8 mouse cellular contexts compared by ENCODE assay signal in genomic region chr6:136804705-136805408, GRCm38 (mm10). TPM values are rescaled to one million over a fixed set of nuclear protein-coding genes. Genes with fewer than 3 reads are reported as not detected.
A peak's percentile ranks its signal among the peaks of the same experiment; 100 is the strongest.
DNase-seq lines count a peak whose midpoint lies in the region; ATAC-seq and TF ChIP-seq lines count a peak whose summit lies in the region.

No protein-coding gene starts in this region.

- no peak for DNase-seq in kidney, postnatal 0 days (ENCODE audit: low spot score)
- no peak for DNase-seq in kidney, postnatal 10 days
- no peak for DNase-seq in hindbrain, embryonic 14.5 days (ENCODE audit: low spot score)
- DNase-seq in adrenal gland, postnatal 4 days (ENCODE audit: low spot score in 2 of 2) = no peak
- no peak for DNase-seq in gastrocnemius, postnatal 10 days
- DNase-seq in urinary bladder, postnatal 14 days (ENCODE audit: low spot score) = no peak

- TF ChIP-seq POLR2A in bone marrow macrophage, adult 2 months (IDR thresholded peaks at IDR 0.05; ENCODE audit: borderline replicate concordance, low read depth, low read length) = no peak

- peaks cover 7% of the 10 kb centered on the region for H3K4me1 ChIP-seq in kidney, postnatal 0 days (replicated peaks; ENCODE audit: insufficient read depth, low read length)
- H3K4me1 ChIP-seq in bone marrow macrophage, adult 2 months (ENCODE audit: control insufficient read depth, insufficient read depth, low read length) = peaks cover 18% of the 10 kb centered on the region
- peaks cover 25% of the 10 kb centered on the region for H3K4me1 ChIP-seq in hindbrain, embryonic 14.5 days (replicated peaks; ENCODE audit: control insufficient read depth, insufficient read depth, low read length)
- peaks cover 39% of the 10 kb centered on the region for H3K4me1 ChIP-seq in midbrain, embryonic 15.5 days

- H3K9me3 ChIP-seq in kidney, postnatal 0 days (replicated peaks; ENCODE audit: low read length) = no peaks in the 10 kb centered on the region
- no peaks in the 10 kb centered on the region for H3K9me3 ChIP-seq in hindbrain, embryonic 14.5 days (ENCODE audit: control insufficient read depth, low read length)
- no peaks in the 10 kb centered on the region for H3K9me3 ChIP-seq in midbrain, embryonic 15.5 days

- no peaks in the 10 kb centered on the region for H3K36me3 ChIP-seq in kidney, postnatal 0 days (ENCODE audit: insufficient read depth, low read length)
- no peaks in the 10 kb centered on the region for H3K36me3 ChIP-seq in hindbrain, embryonic 14.5 days (replicated peaks; ENCODE audit: control insufficient read depth, insufficient read depth)
- H3K36me3 ChIP-seq in midbrain, embryonic 15.5 days (replicated peaks) = no peaks in the 10 kb centered on the region

- no peak for ATAC-seq in kidney, postnatal 0 days (replicated peaks; ENCODE audit: low FRiP score, low read depth)
- no peak for ATAC-seq in hindbrain, embryonic 14.5 days (ENCODE audit: low FRiP score)
- ATAC-seq in midbrain, embryonic 15.5 days (replicated peaks) = no peak

- H3K27ac ChIP-seq in kidney, postnatal 0 days = peak overlapping the region; percentile 98
- H3K27ac ChIP-seq in bone marrow macrophage, adult 2 months (ENCODE audit: insufficient read depth, low read depth, low read length) = peak overlapping the region; percentile 87
- peak overlapping the region; percentile 100 for H3K27ac ChIP-seq in hindbrain, embryonic 14.5 days
- H3K27ac ChIP-seq in midbrain, embryonic 15.5 days = peak overlapping the region; percentile 100

- H3K4me3 ChIP-seq in kidney, postnatal 0 days (replicated peaks; ENCODE audit: low read depth, low read length) = peak overlapping the region; percentile 64
- peak overlapping the region; percentile 45 for H3K4me3 ChIP-seq in bone marrow macrophage, adult 2 months (ENCODE audit: insufficient read depth, low read length)
- H3K4me3 ChIP-seq in hindbrain, embryonic 14.5 days (replicated peaks; ENCODE audit: low read length) = peak overlapping the region; percentile 75
- H3K4me3 ChIP-seq in midbrain, embryonic 15.5 days = peak overlapping the region; percentile 85

- H3K4me2 ChIP-seq in kidney, postnatal 0 days (ENCODE audit: low read length) = peak overlapping the region; percentile 70
- peak overlapping the region; percentile 72 for H3K4me2 ChIP-seq in hindbrain, embryonic 14.5 days (replicated peaks)
- peak overlapping the region; percentile 85 for H3K4me2 ChIP-seq in midbrain, embryonic 15.5 days

- 24% methylated on average over 9 of the region's 9 CpGs for WGBS in kidney, postnatal 0 days
- 34% methylated on average over 9 of the region's 9 CpGs for WGBS in hindbrain, embryonic 14.5 days
- 36% methylated on average over 9 of the region's 9 CpGs for WGBS in midbrain, embryonic 15.5 days

- H3K27me3 ChIP-seq in kidney, postnatal 0 days (ENCODE audit: insufficient read depth, low read length) = no peaks in the 10 kb centered on the region
- H3K27me3 ChIP-seq in hindbrain, embryonic 14.5 days (ENCODE audit: control insufficient read depth, insufficient read depth, low read length) = no peaks in the 10 kb centered on the region
- H3K27me3 ChIP-seq in midbrain, embryonic 15.5 days (replicated peaks) = no peaks in the 10 kb centered on the region

- peak overlapping the region; percentile 45; the same call in 1 of the 2 replicates for H3K9ac ChIP-seq in kidney, postnatal 0 days (ENCODE audit: low read depth, low read length)
- peak overlapping the region; percentile 87 for H3K9ac ChIP-seq in hindbrain, embryonic 14.5 days
- no peak overlapping the region; the same call in 1 of the 2 replicates for H3K9ac ChIP-seq in midbrain, embryonic 15.5 days

- no peak for TF ChIP-seq CTCF in kidney, postnatal 0 days (IDR thresholded peaks at IDR 0.05; ENCODE audit: low read depth)
- no peak for TF ChIP-seq CTCF in bone marrow macrophage, adult 2 months (IDR thresholded peaks at IDR 0.05; ENCODE audit: low read depth, low read length)

RNA-seq across cellular contexts. Expression of gene Hist4h4, which starts 0.6 kb away (rescaled TPM):
- polyA plus RNA-seq in kidney, postnatal 0 days (2015; fragmentation: Nextera tagmentation; extraction: Ambion mirVana) = 0.64 and 0.88 TPM in 2 replicates
- polyA plus RNA-seq in bone marrow macrophage, adult 2 months (2012; ENCODE audit: insufficient read depth, insufficient read length, missing spikeins) = 0.51 and 0.56 TPM in 2 replicates
- polyA plus RNA-seq in hindbrain, embryonic 14.5 days (2014; fragmentation: Nextera tagmentation; extraction: Ambion mirVana) = 0.43 and 0.78 TPM in 2 replicates
- 0.77 and 0.87 TPM in 2 replicates for polyA plus RNA-seq in midbrain, embryonic 15.5 days (2015; fragmentation: Nextera tagmentation; extraction: Ambion mirVana)
- total RNA-seq in adrenal gland, postnatal 4 days (2021) = 10 to 100 TPM; 48.0 to 48.6 TPM
- total RNA-seq in gastrocnemius, postnatal 10 days (2021) = 10 to 100 TPM; 19.9 to 21.8 TPM

RNA-seq across cellular contexts. Expression of gene H2afj, which starts 3.2 kb away (rescaled TPM):
- 168 and 180 TPM in 2 replicates for polyA plus RNA-seq in kidney, postnatal 0 days (2015; fragmentation: Nextera tagmentation; extraction: Ambion mirVana)
- 58.1 and 78.1 TPM in 2 replicates for polyA plus RNA-seq in bone marrow macrophage, adult 2 months (2012; ENCODE audit: insufficient read depth, insufficient read length, missing spikeins)
- polyA plus RNA-seq in hindbrain, embryonic 14.5 days (2014; fragmentation: Nextera tagmentation; extraction: Ambion mirVana) = 93.6 and 112 TPM in 2 replicates
- 98.3 and 103 TPM in 2 replicates for polyA plus RNA-seq in midbrain, embryonic 15.5 days (2015; fragmentation: Nextera tagmentation; extraction: Ambion mirVana)
- total RNA-seq in adrenal gland, postnatal 4 days (2021) = 10 to 100 TPM; 91.9 to 95.8 TPM
- total RNA-seq in gastrocnemius, postnatal 10 days (2021) = 10 to 100 TPM; 16.3 to 17.6 TPM

RNA-seq across cellular contexts. Expression of gene BC049715, which starts 22.6 kb away (rescaled TPM):
- 1.6 and 2.1 TPM in 2 replicates for polyA plus RNA-seq in kidney, postnatal 0 days (2015; fragmentation: Nextera tagmentation; extraction: Ambion mirVana)
- 4.4 and 5.1 TPM in 2 replicates for polyA plus RNA-seq in bone marrow macrophage, adult 2 months (2012; ENCODE audit: insufficient read depth, insufficient read length, missing spikeins)
- polyA plus RNA-seq in hindbrain, embryonic 14.5 days (2014; fragmentation: Nextera tagmentation; extraction: Ambion mirVana) = 1.4 and 2.0 TPM in 2 replicates
- 1.5 and 1.8 TPM in 2 replicates for polyA plus RNA-seq in midbrain, embryonic 15.5 days (2015; fragmentation: Nextera tagmentation; extraction: Ambion mirVana)
- 1 to 10 TPM in 1 of 2 experiments, under 1 TPM in 1; 0.85 to 1.2 TPM for total RNA-seq in adrenal gland, postnatal 4 days (2021)
- under 1 TPM; 0.38 to 0.65 TPM for total RNA-seq in gastrocnemius, postnatal 10 days (2021)

RNA-seq across cellular contexts. Expression of gene Wbp11, which starts 23.2 kb away (rescaled TPM):
- polyA plus RNA-seq in kidney, postnatal 0 days (2015; fragmentation: Nextera tagmentation; extraction: Ambion mirVana) = 76.4 and 82.9 TPM in 2 replicates
- 69.8 and 76.4 TPM in 2 replicates for polyA plus RNA-seq in bone marrow macrophage, adult 2 months (2012; ENCODE audit: insufficient read depth, insufficient read length, missing spikeins)
- 74.7 and 77.5 TPM in 2 replicates for polyA plus RNA-seq in hindbrain, embryonic 14.5 days (2014; fragmentation: Nextera tagmentation; extraction: Ambion mirVana)
- 74.2 and 79.3 TPM in 2 replicates for polyA plus RNA-seq in midbrain, embryonic 15.5 days (2015; fragmentation: Nextera tagmentation; extraction: Ambion mirVana)
- 100 to 1,000 TPM; 110 to 116 TPM for total RNA-seq in adrenal gland, postnatal 4 days (2021)
- total RNA-seq in gastrocnemius, postnatal 10 days (2021) = 10 to 100 TPM; 64.9 to 69.1 TPM

RNA-seq across cellular contexts. Expression of gene Gucy2c, which starts 23.3 kb away (rescaled TPM):
- polyA plus RNA-seq in kidney, postnatal 0 days (2015; fragmentation: Nextera tagmentation; extraction: Ambion mirVana) = 0.04 and 0.11 TPM in 2 replicates
- not detected in 2 replicates for polyA plus RNA-seq in bone marrow macrophage, adult 2 months (2012; ENCODE audit: insufficient read depth, insufficient read length, missing spikeins)
- 0.05 TPM in 2 replicates for polyA plus RNA-seq in hindbrain, embryonic 14.5 days (2014; fragmentation: Nextera tagmentation; extraction: Ambion mirVana)
- polyA plus RNA-seq in midbrain, embryonic 15.5 days (2015; fragmentation: Nextera tagmentation; extraction: Ambion mirVana) = 0.97 and 1.6 TPM in 2 replicates
- under 1 TPM; 0.11 to 0.17 TPM for total RNA-seq in adrenal gland, postnatal 4 days (2021)
- not detected for total RNA-seq in gastrocnemius, postnatal 10 days (2021)
